Mouse (Mus musculus) kidney, adult 9 months (tissue): ENCODE data around the gene Inmt.
A peak's percentile ranks its signal among the peaks of the same experiment; 100 is the strongest.

ENCODE experiments used
- DNase-seq: peaks from one replicate; pipeline ENCODE4 v3.0.0; 2022

Inmt gene

GRCm38 (mm10) chr6:55166777-55167463 is 7.9 kb downstream of the Inmt start:
- peak; percentile 81 for DNase-seq

DNA sequence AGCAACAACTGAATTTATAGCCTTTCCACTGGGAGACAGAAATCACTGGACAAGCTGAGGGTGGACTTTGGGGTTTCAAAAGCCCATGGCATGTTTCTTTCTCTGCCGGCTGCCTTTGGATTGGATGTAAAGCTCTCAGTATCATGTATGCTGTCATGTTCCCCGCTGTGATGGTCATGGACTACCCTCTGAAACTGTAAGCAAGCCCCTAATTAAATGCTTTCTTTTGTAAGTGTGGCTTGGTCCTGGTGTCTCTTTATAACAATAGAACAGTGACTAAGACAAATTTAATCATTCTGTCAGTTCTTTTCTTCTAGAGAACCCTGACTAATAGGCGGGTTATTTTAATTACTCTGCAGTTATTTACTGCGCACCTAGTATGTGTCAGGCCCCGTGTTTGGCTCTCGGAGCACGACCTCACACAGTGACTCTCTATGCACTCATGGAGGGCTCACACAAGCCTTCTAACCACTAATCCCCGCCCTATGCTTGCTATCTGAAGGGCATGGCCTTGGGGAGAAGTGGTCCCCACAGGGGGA is 11.7 kb downstream of the Inmt start:
- no peak for DNase-seq

- no peak for DNase-seq
These were observed 13.5 kb downstream of the Inmt start for GRCm38 (mm10) chr6:55161311-55161761.

DNA sequence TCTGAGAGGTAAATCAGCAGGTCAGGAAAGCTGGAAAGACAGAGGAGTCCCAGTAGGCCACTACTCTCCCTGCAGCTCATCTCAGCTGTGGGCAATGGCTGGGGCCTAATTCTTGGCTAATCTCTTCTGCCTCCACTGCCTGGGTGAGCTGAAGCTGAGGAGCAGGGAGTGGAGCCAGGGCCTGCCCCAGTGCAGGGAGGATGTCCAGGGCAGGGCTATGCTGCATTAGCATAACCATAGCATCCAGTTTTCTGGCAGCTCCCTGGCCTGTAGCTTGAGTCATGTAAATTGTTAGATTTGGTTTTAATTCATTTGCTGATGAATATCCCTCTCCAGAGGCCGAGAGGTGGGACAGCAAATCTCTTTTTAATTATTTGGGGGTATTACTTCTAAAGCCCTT is 15.6 kb downstream of the Inmt start:
- no peak for DNase-seq

DNA sequence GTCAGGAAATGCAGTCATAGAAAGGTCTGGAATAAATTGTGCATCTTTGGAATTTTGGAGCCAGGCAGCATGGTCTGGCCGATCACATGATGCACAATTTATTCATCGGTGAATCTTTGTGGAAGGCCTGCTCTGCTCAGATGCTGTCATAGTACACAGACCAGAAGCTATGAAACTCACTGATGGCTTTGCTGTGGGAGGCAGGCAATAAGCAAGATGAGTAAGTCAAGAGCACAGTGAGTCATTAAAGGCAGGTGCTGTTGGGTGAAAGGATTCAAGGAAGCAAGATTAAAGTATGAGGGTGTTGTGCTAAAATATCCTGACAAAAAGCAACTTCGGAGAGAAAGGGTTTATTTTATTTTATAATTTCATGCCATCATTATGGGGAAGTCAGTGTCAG is 22.6 kb downstream of the Inmt start:
- DNase-seq: no peak

GRCm38 (mm10) chr6:55146138-55146537 is 28.7 kb downstream of the Inmt start:
- DNase-seq: no peak

GRCm38 (mm10) chr6:55145285-55145684 is 29.6 kb downstream of the Inmt start:
- peak; percentile 52 for DNase-seq

DNA sequence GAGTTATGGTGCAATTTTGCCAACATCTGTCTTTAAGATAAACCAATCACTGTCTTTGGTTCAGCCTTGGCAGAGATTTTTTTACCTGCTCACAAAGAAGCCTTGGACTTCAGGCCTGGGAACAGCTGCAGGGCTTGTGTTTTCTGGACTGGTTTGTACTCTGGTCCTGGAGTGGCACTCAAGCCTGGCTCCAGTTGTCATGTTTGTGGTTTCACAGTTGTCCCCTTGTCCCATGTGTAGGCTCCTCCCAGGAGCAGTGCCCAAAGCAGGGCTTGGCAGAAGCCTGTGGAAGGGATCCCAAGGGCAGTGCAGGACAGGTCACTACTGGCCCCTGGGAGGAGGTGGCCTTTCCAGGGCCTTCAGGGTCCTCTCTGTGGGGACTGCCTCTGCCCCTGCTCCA is 36.5 kb downstream of the Inmt start:
- DNase-seq: no peak

DNA sequence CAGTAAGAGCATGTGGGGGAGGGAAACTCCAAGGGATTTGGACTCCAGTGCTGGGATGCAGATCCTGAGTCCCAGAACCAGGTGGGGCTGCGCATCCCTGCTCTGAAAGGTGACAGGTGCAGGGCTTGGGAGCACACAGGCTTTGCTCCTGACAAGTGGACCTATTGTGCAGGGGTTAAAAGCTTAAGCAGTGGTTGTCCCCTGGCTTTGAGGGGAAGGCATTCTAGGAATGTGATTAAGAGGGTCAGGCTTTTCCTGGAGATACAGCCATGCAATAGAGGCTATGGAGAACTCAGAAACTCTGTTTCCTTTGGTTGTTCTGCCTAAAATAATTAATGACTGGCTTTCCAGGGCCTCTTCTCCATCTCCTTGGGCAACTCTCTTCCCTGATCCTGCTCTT is 41.4 kb downstream of the Inmt start:
- no peak for DNase-seq

DNA sequence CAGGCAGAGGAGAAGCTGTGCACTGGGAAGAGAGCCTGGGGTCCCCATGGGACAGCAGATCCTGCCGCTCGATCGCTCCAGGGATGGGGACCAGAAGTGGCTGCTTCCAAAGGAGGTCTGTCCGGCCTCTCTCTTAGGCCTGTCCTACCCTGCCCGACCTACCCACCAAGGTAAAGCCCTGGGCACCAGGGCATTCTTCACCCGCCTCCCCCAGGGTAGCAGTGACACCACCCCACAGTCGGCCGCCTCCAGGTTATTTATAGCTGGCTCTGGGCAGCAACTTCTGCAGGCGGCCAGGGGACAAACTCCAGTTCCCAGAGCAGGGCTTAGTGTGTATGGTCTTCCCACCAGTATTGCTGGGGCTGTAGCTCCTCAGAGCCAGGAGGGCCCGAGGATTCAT is 42.0 kb downstream of the Inmt start, which contains the start of gene Crhr2:
Gene Crhr2 (minus strand): TSS at position 223 of the 400 bp plus-strand sequence.
- DNase-seq: no peak

- DNase-seq: no peak
These were observed 43.5 kb downstream of the Inmt start for GRCm38 (mm10) chr6:55131301-55131700.

GRCm38 (mm10) chr6:55130631-55131030 is 44.2 kb downstream of the Inmt start:
- DNase-seq: no peak

- DNase-seq: no peak
These were observed 46.5 kb downstream of the Inmt start for GRCm38 (mm10) chr6:55128391-55128790.

- no peak for DNase-seq
These were observed 48.3 kb downstream of the Inmt start for GRCm38 (mm10) chr6:55126576-55126975.

GRCm38 (mm10) chr6:55123056-55123455 is 51.8 kb downstream of the Inmt start:
- DNase-seq: no peak
